Mouse (Mus musculus) embryonic fibroblast, embryonic 13.5 days (primary cell): ENCODE measurements at regions not wholly inside any gene's neighbourhood (a gene's known extent, or its start where the extent isn't known, plus 50 kb on each side); places are given as distances from the start of the nearest gene placed in this dataset.

Source experiments
- H3K27ac ChIP-seq: 2 replicates; pipeline ENCODE4 v1.5.1; 2012; ENCODE audit warnings: low read length, control low read depth, inconsistent platforms; ENCODE audit not compliant: insufficient read depth
- H3K4me1 ChIP-seq: 2 replicates; pipeline ENCODE4 v1.6.1; 2011; ENCODE audit warnings: low read length; ENCODE audit not compliant: control insufficient read depth, insufficient read depth
- H3K4me3 ChIP-seq: 2 replicates; pipeline ENCODE4 v1.5.1; 2011; ENCODE audit warnings: mild to moderate bottlenecking, control low read depth, low read length; ENCODE audit not compliant: insufficient read depth
- CTCF ChIP-seq: IDR thresholded peaks from 2 replicates; pipeline ENCODE4 v1.5.1; 2011; ENCODE audit warnings: mild to moderate bottlenecking, control low read depth, low read length, moderate library complexity, borderline replicate concordance; ENCODE audit not compliant: insufficient read depth
- POLR2A ChIP-seq: IDR thresholded peaks from 2 replicates; pipeline ENCODE4 v1.6.1; 2011; ENCODE audit warnings: low read depth, mild to moderate bottlenecking, control low read depth, low read length, moderate library complexity

- Histone ChIP-seq H3K4me3 (no peak overlapping the region), H3K27ac (no peak overlapping the region), H3K4me1 (peaks cover 11% of the 10 kb centered on the region; the same call in 1 of the 2 replicates)
- TF ChIP-seq POLR2A, result no peak
- TF ChIP-seq CTCF, result no peak
These were observed 437.0 kb upstream of the Id2 start for GRCm38 (mm10) chr12:25533709-25534619.

DNA sequence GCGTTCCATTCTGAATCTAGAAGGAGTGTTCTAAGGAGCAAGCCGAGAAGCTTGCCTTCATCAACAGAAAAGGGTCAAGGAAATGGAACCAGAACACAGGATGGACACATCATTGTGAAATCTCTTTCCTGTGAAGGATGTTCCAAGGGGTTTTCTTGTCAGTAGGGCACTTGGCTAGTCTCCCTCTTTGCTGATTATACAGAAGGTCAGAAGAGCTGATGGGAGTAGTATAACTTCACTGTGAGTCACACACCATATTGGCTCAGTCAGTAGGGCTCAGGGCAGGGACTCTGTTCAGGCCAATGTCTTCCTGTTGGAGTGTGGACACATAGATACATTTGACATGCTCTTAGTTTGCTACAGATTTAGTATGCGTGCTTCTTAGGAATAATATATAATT is 433.5 kb upstream of the Id2 start:
- Histone ChIP-seq H3K4me3 (no peak overlapping the region), H3K4me1 (peaks cover 11% of the 10 kb centered on the region; the same call in 1 of the 2 replicates), H3K27ac (peak overlapping the region; percentile 65; the same call in 1 of the 2 replicates)
- no peak for TF ChIP-seq POLR2A
- no peak for TF ChIP-seq CTCF

DNA sequence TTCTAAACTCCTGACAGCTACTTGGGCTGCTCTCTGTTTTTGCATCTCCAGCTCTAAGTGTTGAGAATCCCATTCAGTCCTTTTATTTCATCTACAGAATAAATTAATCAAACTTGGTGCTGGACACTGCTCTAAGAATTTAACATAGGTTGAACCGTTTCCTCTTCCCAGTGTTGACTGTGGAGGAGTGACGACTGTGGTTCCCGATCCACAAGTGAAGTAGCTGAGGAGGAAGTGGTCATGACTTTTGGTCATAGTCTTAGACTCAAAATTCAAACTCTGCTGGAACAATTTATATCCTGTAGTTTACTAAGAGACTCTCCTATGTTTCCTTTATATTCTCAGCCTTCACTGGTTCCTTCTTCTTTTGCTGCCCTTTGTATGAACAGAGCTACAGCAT is 432.6 kb upstream of the Id2 start:
- Histone ChIP-seq H3K27ac (no peak overlapping the region), H3K4me1 (peaks cover 11% of the 10 kb centered on the region; the same call in 1 of the 2 replicates), H3K4me3 (no peak overlapping the region)
- TF ChIP-seq CTCF (no peak), POLR2A (no peak)

DNA sequence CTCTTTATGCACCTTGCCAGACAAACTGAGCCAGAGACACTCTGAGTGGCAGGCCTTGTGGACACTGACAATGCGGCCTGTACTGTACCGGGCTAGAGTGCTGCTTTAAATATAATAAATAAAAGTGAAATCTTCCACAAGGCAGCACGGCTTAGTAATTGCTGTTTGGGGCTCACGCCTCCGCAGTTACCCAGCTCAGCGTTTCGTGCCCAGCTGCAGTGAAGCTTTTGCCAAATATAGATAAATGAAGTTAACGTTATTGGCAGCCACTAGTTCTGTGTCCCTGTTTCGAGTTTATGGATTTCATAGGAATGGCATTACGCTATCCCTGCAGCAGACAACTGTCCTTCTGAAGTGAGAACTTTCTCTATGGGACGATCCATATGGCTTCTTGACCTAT is 429.7 kb upstream of the Id2 start:
- Histone ChIP-seq H3K4me1 (peaks cover 10% of the 10 kb centered on the region; the same call in 1 of the 2 replicates), H3K27ac (no peak overlapping the region), H3K4me3 (no peak overlapping the region)
- no peak for TF ChIP-seq CTCF
- TF ChIP-seq POLR2A, result no peak

DNA sequence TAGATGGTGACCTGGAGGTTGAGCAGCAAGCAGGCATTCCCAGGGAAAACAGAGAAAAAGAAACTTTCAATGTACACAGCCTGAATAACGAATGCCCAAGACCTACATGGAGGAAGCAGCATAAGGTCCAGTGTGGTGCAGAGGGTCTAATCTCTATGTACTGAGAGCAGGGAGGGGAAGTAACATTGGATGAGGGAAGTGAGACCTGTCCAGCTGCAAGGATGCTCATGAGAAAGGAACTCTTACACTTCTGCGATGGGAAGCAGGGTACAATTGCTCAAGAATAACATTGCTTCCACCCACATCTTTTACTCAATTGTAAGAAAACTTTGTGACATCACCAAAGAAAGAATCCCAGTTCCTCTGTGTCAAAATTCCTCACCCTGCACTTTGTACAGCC is 419.8 kb upstream of the Id2 start:
- Histone ChIP-seq H3K4me1 (no peaks in the 10 kb centered on the region), H3K4me3 (no peak overlapping the region), H3K27ac (no peak overlapping the region)
- TF ChIP-seq POLR2A (no peak), CTCF (no peak)

- TF ChIP-seq POLR2A (no peak), CTCF (no peak)
- Histone ChIP-seq H3K27ac (no peak overlapping the region), H3K4me3 (no peak overlapping the region), H3K4me1 (no peaks in the 10 kb centered on the region)
These were observed 416.7 kb upstream of the Id2 start for GRCm38 (mm10) chr12:25513679-25514078.

- H3K4me1 ChIP-seq, result no peaks in the 10 kb centered on the region
- TF ChIP-seq POLR2A, result no peak
- no peak for TF ChIP-seq CTCF
- no peak overlapping the region for H3K27ac ChIP-seq
- H3K4me3 ChIP-seq, result no peak overlapping the region
These were observed 412.7 kb upstream of the Id2 start for GRCm38 (mm10) chr12:25509666-25510065.

DNA sequence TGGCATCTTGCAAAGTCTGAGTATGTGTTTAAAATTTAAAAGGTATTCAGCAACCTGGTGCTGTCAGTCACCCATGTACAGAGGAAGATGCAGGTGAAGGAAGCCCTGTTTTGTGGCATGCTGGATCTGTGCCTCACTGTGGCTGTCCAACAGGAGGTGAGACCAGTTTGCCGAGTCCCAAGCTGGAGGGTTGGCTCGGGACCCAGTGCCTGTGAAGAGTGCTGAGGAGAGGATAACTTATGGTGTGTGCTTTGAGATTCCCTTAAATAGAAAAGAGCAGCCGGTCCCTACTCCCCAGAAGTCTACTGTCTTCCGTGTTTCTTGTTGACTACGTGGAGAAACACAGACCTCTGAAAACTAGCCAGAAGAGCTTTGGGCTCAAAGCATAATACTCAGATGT is 396.3 kb upstream of the Id2 start:
- TF ChIP-seq CTCF, result no peak
- TF ChIP-seq POLR2A, result no peak
- Histone ChIP-seq H3K4me1 (no peaks in the 10 kb centered on the region), H3K27ac (no peak overlapping the region), H3K4me3 (no peak overlapping the region)

- H3K4me1 ChIP-seq, result no peaks in the 10 kb centered on the region
- TF ChIP-seq POLR2A (no peak), CTCF (no peak)
- H3K4me3 ChIP-seq, result no peak overlapping the region
- H3K27ac ChIP-seq, result no peak overlapping the region
These were observed 395.7 kb upstream of the Id2 start for GRCm38 (mm10) chr12:25492483-25493190.
